Mouse (Mus musculus) E14TG2a.4 (cell line): ENCODE measurements around the gene Chst11.

Source experiments
- CTCF ChIP-seq: conservative IDR thresholded peaks from 2 replicates; pipeline ENCODE4 v1.5.1; 2014; ENCODE audit warnings: low read length
- NANOG ChIP-seq: IDR thresholded peaks from 2 replicates; pipeline ENCODE4 v1.6.1; 2014; ENCODE audit warnings: borderline replicate concordance, low read length, mixed read lengths
- POU5F1 ChIP-seq: IDR thresholded peaks from 2 replicates; pipeline ENCODE4 v1.6.1; 2014; ENCODE audit warnings: low read length, borderline replicate concordance

DNA sequence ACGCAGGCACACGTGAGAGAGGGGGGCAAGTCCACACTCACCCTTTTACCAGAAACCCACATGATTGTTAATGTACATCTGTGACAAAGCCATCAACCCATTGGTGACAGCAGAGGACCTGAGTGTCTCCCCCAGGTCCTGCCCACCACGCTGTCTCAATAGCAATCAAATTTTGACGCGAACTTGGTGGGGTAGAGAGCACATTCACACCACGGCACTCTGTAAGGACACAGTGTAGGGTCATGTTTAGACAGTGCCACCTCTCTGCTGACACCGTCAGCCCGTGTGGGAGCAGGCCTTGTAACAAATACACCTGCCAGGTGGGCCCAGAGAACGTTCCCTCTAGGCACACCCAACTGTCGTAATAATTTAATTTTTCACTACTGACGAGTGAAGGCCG is 224.1 kb downstream of the Chst11 start:
- TF ChIP-seq CTCF, result no peak
- TF ChIP-seq NANOG, result no peak
- TF ChIP-seq POU5F1, result no peak
